Mouse (Mus musculus) left cerebral cortex, postnatal 36 days (tissue): ENCODE results near the gene Galk2. TPM values are rescaled to one million over a fixed set of nuclear protein-coding genes. Genes with fewer than 3 reads are reported as not detected.

ENCODE experiments used
- total RNA-seq, 2 experiments: library from RNA; stranded (reverse); gene quantifications; 2 replicates each; pipeline ENCODE4 v1.2.3; 2021

The Galk2 gene
- total RNA-seq, 2 experiments from 2014 or later, result 27.0 to 29.4 TPM

Other genes starting within 250 kb of the Galk2 start
- 1 to 10 TPM; 1.8 to 2.9 TPM for gene Cep152, start 234.0 kb upstream of the Galk2 start, total RNA-seq
- gene Eid1, start 186.0 kb upstream of the Galk2 start, total RNA-seq, result 100 to 1,000 TPM; 213 to 248 TPM
- gene Shc4, start 135.0 kb upstream of the Galk2 start, total RNA-seq, result 1 to 10 TPM; 5.3 to 5.7 TPM
- gene Secisbp2l, start 76.2 kb upstream of the Galk2 start, total RNA-seq, result 100 to 1,000 TPM; 103 to 107 TPM
- gene Cops2, start within 50 bp of the Galk2 start, total RNA-seq, result 100 to 1,000 TPM in 1 of 2 experiments, 10 to 100 TPM in 1; 90.8 to 101 TPM
- under 1 TPM; 0.22 to 0.23 TPM for gene Fgf7, start 175.5 kb downstream of the Galk2 start, total RNA-seq